Mouse (Mus musculus): ENCODE measurements around the gene Wdr48.

Gene Wdr48

DNA sequence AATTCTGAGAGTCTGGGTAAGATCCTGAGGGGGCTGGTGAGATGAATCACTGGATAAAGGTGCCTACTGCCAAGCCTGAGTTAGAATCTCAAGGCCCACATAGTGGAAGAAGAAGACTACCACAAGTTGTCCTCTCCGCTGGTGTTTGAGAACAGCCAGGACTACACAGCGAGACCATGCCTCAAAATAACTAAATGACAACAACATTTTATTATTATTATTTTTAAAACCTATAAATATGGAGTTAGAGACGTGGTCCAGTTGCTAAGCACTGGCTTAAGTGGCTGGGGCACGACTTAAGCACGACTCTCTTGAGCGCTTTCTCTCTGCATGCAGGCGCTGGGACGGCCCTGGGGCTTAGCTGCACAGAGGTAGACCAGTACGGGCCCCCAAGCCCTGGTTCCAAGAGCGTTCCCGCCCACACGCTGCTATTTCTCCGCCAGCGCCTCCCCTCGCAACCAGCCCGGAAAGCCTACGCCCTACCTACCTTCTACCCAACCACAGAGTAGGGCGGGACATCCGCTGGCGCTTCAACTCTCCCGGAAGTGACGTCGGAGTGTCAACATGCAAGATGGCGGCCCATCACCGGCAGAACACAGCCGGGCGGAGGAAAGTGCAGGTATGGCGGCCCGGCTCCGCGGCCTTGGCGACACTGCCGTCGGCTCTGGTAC is at the start of gene Wdr48:
TSS of gene Wdr48 (plus strand) at position 540 of the 671 bp plus-strand sequence.
- peak; percentile 96 for DNase-seq

DNA sequence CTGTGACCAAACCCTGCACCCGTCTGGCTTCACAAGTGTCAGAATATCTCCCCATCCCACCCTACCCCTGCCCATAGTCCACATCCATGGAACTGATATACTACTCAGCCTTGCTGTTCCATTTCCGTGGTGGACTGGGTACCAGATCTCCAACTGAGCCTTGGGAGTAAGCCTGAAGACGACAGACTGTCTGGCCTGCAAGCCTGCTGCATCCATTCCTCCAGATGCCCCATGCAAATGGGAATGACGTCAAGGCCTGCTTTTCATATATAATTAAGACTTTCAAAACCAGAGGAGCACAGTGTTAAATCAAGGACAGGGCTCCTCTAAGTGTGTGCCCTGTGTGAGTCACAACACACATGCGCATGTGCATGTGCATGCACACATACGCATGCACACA is 47.5 kb upstream of the Wdr48 start:
- DNase-seq, result no peak

DNA sequence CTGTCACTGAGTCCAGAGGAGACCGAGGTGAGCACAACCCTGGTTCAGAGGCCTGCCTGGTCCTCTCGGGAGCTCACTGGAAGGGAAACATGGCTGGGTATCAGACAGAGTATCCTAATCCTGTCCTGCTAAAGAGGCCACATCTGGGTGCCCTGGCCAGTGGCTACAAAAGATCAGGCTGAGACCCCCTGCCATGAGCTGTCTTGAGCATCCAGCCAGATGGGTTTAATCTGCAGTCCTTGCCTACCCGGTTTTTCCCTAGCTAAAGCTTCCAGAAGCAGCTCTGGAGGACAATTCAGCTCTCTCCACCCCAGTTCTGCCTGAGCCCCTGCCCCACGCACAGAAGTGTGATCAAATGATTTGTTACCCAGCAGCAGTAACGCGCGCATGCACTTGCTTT is 46.0 kb upstream of the Wdr48 start:
- DNase-seq, result no peak

DNA sequence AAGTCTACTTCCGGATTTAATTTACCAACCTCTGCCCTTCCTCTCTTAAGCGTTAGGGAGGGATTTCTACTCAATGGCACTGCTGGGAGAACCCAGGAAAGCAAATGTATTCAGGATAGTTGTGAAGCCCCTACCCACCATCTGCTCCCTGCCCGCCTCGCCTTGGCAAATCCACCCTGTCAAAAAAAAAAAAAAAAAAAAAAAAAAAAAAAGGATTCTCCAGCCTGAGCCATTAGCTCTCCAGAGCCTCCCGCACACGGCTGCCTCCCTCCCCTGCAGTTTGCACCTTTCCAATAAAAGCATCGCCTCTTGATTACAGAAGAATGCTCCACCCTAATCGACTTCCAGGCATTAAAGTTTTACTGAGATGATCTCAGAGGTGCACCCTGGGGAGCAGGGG is 45.5 kb upstream of the Wdr48 start:
- DNase-seq, result no peak

DNA sequence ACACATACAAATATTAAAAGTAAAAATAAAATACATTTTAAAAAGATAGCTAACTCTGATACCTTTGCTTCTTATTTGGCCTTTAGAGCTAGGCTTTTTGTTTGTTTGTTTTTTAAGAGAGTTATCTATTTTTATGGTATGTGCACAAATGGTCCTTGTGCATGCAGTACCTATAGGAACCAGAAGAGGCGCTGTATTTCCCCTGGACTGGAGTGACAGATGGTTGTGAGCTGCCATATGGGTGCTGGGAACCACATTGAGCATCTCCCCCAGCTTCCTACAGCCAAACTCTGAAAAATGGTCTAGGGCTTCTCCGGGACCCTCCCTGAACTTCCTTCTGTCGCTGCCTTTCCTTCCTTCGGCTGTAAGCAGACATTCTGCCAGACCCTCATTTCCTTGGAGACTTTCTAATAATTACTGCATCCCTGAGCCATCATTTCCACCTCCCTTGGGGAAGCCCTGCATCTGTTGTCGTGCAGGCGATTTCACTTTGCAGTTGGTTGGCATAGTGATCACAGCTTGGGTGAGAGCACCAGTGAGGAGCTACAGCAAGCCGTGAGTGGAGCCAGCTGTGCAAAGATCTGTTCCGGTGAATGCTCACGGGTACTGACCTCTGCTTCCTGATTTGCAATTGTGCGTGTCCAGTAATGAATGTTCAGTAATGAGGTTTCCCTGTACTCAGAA is 42.2 kb upstream of the Wdr48 start:
- DNase-seq, result no peak

DNA sequence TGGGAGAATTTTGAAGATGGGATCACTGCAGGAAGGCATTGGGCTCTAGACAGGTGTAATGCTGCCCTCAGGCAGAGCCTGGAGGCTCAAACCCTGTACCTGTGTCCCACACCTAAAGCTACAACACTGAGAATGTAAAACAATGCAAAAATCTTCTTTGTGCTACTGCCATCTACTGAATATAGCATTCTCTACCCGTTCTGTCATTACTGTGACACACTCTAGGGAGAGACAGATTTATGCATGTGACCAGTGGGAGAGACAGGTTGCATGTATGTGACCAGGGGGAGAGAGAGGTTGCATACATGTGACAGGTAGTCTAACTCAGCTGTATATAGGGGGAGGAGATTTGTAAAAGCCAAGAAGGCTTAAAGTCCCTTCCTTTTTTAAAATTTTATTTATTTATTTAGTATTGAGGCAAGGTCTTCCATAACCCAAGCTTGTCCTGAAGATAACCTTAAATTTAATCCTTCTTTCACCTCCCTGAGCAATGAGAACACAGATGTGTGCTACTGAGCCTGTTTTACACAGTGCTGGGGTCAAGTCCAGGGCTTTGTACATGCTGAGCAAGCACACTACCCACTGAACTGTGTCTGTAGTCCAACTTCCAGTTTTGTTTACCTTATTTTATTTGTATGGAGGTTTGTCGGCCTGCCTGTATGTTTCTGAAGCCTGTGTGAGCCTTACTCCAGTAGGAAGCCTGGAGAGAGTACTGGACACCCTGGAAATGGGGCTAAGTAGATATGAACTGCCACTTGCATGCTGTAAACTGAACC is 41.4 kb upstream of the Wdr48 start:
- DNase-seq, result no peak

DNA sequence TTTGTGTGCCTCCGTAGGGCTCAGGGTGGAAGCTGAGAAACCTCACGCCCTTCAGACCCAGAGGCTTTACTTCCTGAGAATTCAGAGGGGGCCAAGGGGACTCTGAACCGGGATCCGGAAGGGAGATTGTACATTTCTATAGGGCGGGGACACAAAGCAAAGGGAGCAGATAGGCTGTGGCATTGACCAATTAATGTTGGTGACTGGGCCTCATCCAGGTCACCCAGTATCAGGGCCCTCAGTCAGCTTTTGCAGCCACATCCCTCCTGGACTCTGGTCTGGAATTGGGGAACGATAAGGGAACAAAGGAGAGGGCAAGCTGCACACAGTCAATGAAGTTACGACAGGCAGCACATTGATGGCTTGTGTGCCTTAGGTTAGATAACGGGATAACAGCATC is 40.5 kb upstream of the Wdr48 start:
- no peak for DNase-seq

DNA sequence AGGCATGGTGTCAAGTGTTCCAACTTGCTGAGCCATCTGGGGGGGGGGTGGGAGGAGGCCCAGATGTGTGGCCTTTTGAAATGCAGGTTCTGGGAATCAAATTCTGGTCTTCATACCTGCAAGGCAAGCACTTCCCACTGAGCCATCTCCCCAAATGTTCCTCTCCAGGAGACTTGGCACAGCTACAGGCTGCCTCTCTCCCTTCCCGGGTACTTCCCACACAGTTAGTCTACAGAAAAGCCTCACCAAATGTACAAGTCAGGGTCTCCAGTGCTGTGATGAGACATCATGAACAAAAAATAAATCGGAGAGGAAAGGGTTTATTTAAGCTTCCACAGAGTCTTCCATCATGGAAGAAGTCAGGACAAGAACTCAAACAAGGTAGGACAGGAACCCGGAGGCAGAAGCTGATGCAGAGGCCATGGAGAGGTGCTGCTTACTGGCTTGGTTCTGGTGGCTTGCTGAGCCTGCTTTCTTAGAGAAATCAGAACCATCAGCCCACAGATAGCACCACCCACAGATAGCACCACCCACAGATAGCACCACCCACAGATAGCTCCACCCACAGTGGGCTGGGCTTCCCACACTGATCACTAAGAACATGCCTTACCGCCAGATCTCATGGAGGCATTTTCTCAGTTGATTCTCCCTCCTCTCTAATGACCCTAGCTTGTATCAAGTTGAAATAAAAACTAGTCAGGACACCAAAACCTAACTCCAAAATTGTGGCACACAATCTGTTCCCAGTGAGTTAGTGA is 7.4 kb upstream of the Wdr48 start:
- DNase-seq, result no peak

DNA sequence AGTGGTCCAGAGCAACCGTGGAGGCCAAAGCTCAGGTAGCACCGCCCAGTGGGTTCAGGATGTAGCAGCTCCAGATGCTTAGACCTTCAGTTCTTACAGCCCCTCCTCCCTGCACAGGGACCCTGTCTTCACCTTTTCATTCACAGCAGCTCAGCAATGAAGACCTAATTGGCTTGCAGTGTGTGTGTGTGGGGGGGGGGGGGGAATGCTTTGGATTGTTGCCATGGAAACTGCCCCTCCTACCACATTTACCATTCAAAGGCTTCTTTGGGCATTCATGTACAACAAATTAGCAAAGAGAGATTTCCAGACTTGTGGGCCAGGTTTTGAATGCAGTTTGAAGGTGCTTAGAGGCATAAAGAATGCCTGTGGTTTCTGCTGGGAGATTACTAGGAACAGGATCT is 5.8 kb upstream of the Wdr48 start:
- no peak for DNase-seq

DNA sequence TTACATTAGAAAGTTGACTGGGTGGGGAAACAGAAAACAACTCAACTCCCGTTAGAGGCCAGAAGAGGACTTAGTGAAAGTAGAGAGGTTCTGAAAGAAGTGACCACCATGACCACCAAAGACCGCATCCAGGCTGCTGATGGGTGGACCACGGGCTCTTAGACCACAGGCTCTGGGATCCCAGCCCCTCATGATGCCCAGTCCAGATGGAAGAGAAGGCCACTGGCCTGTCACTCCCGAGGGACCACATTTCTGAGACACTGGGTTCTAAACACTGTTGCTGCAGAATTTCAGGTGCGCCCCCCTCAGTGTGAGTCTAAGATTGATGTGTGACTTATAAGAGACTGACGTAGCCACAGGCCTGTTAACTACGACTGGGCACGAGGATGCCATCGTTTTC is 5.2 kb upstream of the Wdr48 start:
- no peak for DNase-seq

DNA sequence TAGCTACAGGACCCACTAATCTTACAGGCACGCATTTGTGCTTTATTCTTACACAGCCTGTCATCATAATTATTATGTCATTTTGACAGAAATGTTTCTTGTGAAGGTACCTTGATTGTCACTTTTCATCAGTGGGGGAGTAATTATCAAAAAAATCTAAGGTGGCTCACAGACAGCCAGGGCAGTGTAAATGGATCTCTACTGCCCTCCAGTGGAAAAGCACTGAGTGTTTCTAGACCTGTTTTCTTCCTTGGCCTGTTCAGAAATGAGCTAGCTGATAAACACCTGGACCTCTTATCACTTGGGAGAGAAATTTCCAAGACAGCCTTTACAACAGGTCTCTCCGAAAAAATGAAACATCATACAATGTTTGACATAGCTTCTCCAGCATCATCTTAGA is 4.0 kb upstream of the Wdr48 start:
- DNase-seq, result no peak

DNA sequence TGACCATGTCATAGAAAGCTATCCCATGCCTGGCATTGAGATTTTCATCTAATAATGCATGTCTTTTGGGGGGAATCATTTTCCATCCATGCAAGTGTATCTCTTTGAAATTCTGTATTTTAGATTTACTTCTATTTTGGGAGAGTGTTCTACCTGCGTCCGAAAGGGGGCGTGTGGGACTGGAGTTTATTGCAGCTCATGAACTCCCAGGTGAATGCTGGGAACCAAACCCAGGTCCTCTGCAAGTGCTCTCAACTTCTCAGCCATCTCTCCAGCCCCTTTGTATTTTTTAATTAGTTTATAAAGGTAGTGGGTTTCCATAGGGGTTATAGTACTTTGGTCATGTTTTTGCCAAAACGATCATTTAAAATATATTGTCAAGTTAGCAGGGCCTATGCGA is 797 bp upstream of the Wdr48 start:
- no peak for DNase-seq

DNA sequence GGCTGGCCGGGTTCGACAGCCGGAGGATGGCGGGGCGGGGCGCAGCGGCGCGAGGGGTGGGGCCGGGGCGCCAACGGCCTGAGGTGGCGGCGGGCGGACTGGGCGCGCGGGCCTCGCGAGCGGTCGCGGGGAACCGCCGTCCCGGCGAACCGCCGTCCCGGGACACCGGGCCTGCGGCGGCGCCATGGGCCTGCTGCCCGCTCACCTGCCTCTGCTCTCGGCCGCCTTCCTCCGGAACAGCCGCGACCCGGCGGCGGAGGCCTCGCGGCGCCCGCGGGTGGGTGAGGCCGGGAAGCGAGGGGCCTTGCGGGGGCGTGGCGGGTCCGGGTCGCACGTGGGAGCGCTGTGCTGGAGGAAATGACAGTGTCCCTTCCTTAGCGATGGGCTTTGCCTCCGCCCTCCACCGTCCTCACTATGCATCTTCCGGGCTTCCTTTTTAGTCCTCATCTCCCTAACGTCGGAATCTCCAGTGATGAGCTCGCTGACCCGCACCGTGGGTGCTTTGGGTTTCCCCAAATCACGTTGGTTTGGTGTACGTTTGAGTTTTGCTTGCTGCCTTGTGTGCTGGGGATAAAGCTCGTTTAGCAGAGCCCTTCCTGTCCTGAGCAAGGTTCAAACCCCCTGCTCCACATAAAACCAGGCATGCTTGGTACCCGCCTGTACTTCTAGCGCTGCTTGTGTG is 503 bp downstream of the Wdr48 start:
- DNase-seq, result no peak

DNA sequence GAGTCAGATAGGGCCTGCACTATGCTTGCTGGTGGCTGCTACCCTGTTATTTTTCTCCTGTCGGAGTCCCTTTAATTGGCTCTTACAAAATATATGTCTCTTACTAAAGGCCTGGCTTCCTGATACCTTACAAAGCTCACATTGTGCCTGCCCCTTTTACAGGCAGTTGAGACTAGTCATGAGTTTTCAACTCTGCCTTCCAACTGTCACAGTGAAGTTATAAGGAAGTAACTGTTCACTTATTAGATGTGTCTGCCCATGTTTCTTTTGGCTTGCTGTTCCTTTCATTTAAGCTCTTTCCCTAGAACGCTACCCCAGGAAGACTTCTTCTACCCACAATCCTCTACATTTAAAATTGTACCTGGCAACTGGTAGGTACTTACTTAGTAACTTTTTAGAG is 4.8 kb downstream of the Wdr48 start:
- no peak for DNase-seq

DNA sequence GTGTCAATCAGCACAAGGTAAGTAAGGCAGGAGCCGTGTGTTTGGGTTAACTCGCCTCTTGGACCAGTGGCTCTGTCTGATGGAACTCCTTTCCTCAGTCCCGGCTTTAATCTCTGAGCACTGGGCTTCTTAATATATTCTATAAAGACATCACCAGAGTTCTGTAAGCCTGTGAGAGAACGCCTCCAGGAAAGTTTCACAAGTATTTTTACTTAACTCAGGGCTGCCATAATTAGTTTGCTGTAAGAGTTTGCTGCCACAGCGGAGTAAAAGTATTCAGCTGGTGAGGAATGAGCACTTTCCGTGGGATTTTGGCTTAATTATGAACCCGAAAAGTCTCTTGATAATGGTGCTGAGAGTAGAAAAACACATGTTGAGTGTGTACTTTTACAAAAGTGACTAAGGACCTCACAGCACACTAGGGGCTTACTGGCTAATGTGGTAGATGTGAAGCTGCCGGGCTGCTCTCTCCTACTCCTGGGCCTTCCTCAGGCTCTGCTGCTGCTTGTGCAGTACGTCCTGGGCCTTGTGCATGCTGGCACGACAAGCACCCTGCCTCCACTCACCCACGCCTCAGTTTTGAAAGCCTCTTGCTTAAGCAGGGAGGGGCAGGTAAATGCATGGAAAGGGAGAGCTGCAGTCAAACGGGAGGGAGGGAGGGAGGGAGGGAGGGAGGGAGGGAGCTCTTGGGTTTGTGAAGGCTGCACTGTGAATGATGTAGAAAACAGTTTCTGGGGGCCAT is 7.9 kb downstream of the Wdr48 start:
- no peak for DNase-seq

DNA sequence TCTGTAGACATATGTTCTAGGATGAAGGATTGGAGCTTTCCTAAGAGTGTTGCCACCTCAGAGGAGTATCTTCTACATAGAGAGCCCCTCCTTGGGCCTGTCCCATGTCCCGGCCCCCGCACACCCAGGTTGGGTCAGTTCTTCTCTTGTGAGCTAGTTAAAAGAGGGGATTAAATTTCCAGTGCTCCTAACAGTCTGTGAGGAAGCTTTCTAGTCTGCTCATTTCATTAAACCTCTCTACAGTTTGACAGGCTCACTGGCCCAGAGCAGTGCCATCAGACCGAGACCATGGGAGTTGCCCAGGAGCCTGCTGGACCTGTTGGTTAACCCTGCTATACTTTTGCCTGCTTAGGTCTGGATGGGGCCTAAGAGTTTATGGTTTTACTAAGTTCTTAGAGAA is 14.0 kb downstream of the Wdr48 start:
- DNase-seq, result no peak

DNA sequence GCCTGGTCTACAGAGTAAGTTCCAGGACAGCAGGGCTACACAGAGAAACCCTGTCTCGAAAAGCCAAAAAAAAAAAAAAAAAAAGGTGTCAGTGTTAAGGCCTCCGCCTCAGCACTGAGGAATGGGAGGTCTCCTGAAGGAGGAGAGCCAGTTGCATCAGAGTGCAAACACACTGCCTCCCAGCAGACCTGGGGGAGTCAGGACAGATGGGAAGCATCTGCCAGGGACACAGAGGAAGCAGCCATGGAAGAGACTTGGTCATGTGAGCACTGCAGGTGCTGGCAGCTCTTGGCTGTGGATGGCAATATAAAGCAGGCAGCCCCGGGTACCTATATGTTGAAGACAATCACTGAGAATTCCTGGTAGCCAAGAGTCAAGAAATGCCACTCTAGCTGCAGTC is 15.3 kb downstream of the Wdr48 start:
- no peak for DNase-seq

DNA sequence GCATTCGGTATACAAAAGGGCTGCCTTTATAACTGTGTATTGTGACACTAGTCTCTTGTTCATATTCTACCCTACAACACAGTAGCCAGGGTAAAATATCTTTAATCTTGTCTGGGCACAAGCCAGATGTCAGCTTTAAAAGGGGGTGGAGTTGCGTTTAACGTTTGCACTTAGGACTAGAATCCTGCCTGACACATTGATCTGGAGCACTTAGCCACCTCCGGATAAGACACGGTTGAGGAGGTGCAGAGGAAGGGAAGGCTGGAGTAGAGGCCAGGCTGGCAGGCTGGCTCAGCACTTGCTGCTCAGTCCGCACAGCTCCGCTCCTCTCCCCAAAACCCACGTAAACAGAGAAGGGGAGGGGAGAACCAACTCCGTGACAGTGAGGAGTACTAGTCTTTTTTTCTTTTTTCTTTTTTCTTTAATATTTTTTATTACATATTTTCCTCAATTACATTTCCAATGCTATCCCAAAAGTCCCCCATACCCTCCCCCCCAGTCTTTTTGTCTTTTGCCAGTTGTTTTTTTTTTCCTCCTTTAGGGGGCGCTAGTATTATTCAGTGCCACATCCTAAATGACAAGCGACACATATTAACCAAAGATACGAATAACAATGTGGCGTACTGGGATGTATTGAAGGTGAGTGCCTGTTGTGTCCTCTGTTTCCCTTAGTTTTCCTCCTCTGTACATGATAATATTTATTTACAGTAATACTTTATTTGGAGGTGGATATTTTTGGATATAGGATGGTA is 18.6 kb downstream of the Wdr48 start:
- no peak for DNase-seq

DNA sequence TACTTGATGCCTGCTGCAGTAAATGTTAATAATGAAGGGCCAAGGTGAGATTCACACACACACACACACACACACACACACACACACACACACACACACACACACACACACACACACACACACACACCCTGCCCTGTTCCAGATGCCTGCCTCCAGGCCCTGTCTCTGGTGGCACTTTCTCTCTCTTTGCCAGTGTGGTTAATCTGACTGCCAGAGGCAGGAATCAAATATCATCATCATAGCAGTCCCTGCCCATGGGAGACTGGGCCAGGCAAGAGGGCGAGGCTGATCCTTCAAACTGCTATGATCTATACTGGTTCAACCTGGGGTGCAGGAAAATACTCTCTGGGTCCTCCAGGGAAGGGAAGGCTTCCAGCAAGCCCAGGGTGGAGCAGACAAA is 25.2 kb downstream of the Wdr48 start:
- DNase-seq, result no peak

DNA sequence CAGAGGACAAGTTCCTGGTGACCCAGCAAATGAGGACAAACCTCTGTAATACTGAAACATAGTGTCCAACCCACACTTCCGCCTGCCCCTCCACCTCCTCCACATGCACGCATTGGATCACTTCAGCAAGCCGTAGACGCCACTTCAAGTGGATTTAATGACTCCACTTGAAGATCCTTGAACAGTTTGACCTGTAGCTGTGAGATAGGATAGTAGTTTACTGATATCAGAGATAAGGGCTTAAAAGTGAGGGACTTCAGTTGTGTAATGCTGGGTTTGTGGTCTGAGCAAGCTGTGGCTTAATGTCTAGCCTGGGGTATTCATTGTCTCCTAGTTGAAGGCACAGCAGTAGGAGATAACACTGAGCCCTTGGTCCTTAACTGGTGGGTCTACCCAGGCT is 28.8 kb downstream of the Wdr48 start:
- DNase-seq, result no peak

DNA sequence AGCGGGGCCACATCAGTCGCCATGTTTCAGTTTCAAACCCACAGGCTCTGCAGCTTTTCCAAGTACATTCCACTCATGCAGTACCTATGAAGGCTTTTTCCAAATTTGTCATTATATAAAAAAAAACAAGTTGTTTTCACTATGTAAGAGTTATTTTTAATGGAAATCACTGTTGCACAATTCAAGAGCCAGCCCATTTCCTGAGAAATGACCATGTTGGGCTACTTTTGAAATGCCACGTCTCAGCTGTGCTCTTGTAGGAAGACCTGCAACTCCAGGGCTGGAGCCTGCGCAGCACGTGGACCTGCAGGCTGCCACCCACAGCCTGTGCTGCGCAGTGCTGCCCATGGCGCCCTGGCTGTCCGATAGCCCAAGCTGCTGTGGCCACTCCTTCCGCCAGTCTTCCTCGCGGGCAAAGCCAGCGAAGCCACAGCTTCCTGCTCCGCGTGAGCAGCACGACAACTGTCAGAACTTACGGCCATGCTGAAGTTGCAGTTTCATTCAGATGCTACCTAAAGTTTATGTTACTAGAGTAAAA is 30.5 kb downstream of the Wdr48 start:
- no peak for DNase-seq

All from cerebellum, adult 8-10 months (tissue).